Mouse (Mus musculus) heart, embryonic 15.5 days (tissue): ENCODE data around the gene Csf3r. TPM values are rescaled to one million over a fixed set of nuclear protein-coding genes. Genes with fewer than 3 reads are reported as not detected.
A peak's percentile ranks its signal among the peaks of the same experiment; 100 is the strongest.

Source experiments
- ATAC-seq: fragments of 200-750 bp; cut with Nextera tagmentation; replicated peaks from 2 replicates; pipeline ENCODE4 v1.8.0; 2017; ENCODE audit warnings: low read depth, moderate TSS enrichment; ENCODE audit not compliant: insufficient number of reproducible peaks, insufficient read depth, low FRiP score
- H3K27ac ChIP-seq: fragments of 300-500 bp; sonication (generic); 2 replicates; pipeline ENCODE4 v1.5.1; 2015; ENCODE audit warnings: mild to moderate bottlenecking, inconsistent platforms
- H3K27me3 ChIP-seq: fragments of 300-500 bp; sonication (generic); 2 replicates; pipeline ENCODE4 v1.6.1; 2015; ENCODE audit warnings: inconsistent platforms
- H3K36me3 ChIP-seq: fragments of 300-500 bp; sonication (generic); 2 replicates; pipeline ENCODE4 v1.6.1; 2015; ENCODE audit warnings: mild to moderate bottlenecking, inconsistent platforms
- H3K4me1 ChIP-seq: fragments of 300-500 bp; sonication (generic); replicated peaks from 2 replicates; pipeline ENCODE4 v1.6.1; 2015; ENCODE audit warnings: inconsistent platforms
- H3K4me2 ChIP-seq: fragments of 300-500 bp; sonication (generic); 2 replicates; pipeline ENCODE4 v1.6.1; 2015; ENCODE audit warnings: inconsistent platforms, mild to moderate bottlenecking, moderate library complexity
- H3K4me3 ChIP-seq: fragments of 300-500 bp; sonication (generic); 2 replicates; pipeline ENCODE4 v1.5.1; 2015; ENCODE audit warnings: mild to moderate bottlenecking, inconsistent platforms
- H3K9ac ChIP-seq: fragments of 300-500 bp; sonication (generic); 2 replicates; pipeline ENCODE4 v1.6.1; 2015; ENCODE audit warnings: mild to moderate bottlenecking, inconsistent platforms
- H3K9me3 ChIP-seq: fragments of 300-500 bp; sonication (generic); replicated peaks from 2 replicates; pipeline ENCODE4 v1.6.1; 2016; ENCODE audit warnings: inconsistent platforms
- WGBS: fragments of 180-500 bp; shearing (Covaris S2); methylation state at CpG from one replicate; pipeline ENCODE4 v1.1.7; 2015; ENCODE audit warnings: mixed read lengths; 5-methylcytosine and 5-hydroxymethylcytosine counted together
- polyA plus RNA-seq: library from polyadenylated mRNA; unstranded; fragments of >200 nt; fragmentation: Nextera tagmentation; extraction: Ambion mirVana; gene quantifications from 2 replicates; pipeline ENCODE4 v1.2.1, GENCODE M21; 2015

The Csf3r gene
- polyA plus RNA-seq, 1 experiment from 2014 or later, result 0.38 TPM

GRCm38 (mm10) chr4:126001311-126002199 lies 22.8 kb upstream of the Csf3r start:
- 78% methylated on average over 12 of the region's 12 CpGs for WGBS

GRCm38 (mm10) chr4:126017676-126018332 lies 6.5 kb upstream of the Csf3r start:
- 72% methylated on average over 7 of the region's 7 CpGs for WGBS
- H3K9ac ChIP-seq, result no peak overlapping the region
- H3K27me3 ChIP-seq, result no peaks in the 10 kb centered on the region
- no peak overlapping the region for H3K4me3 ChIP-seq
- H3K4me2 ChIP-seq, result no peak overlapping the region
- H3K4me1 ChIP-seq, result no peaks in the 10 kb centered on the region
- H3K27ac ChIP-seq, result no peak overlapping the region
- H3K36me3 ChIP-seq, result no peaks in the 10 kb centered on the region
- no peaks in the 10 kb centered on the region for H3K9me3 ChIP-seq
- ATAC-seq, result no peak

More at GRCm38 (mm10) chr4:126001311-126002199, 22.8 kb upstream of the Csf3r start:
- Histone ChIP-seq H3K27me3 (no peaks in the 10 kb centered on the region), H3K4me3 (no peak overlapping the region), H3K27ac (no peak overlapping the region), H3K9me3 (0 out of 2 replicates have a peak, but pooled peaks cover 7% of the 10 kb centered on the region), H3K36me3 (no peaks in the 10 kb centered on the region), H3K9ac (no peak overlapping the region), H3K4me2 (no peak overlapping the region), H3K4me1 (no peaks in the 10 kb centered on the region)
- no peak for ATAC-seq

GRCm38 (mm10) chr4:126018966-126019538 lies 5.3 kb upstream of the Csf3r start:
- H3K4me1 ChIP-seq, result no peaks in the 10 kb centered on the region
- H3K9ac ChIP-seq, result no peak overlapping the region
- H3K36me3 ChIP-seq, result no peaks in the 10 kb centered on the region
- H3K27ac ChIP-seq, result no peak overlapping the region
- no peak for ATAC-seq
- no peaks in the 10 kb centered on the region for H3K27me3 ChIP-seq
- no peak overlapping the region for H3K4me2 ChIP-seq
- H3K4me3 ChIP-seq, result no peak overlapping the region
- no peaks in the 10 kb centered on the region for H3K9me3 ChIP-seq
- 72% methylated on average over 11 of the region's 11 CpGs for WGBS

- ATAC-seq, result no peak
- Histone ChIP-seq H3K4me1 (no peaks in the 10 kb centered on the region), H3K9ac (no peak overlapping the region), H3K4me3 (no peak overlapping the region), H3K9me3 (no peaks in the 10 kb centered on the region), H3K27ac (no peak overlapping the region), H3K4me2 (no peak overlapping the region), H3K27me3 (no peaks in the 10 kb centered on the region), H3K36me3 (no peaks in the 10 kb centered on the region)
- WGBS, result 68% methylated on average over 5 of the region's 5 CpGs
Measured at GRCm38 (mm10) chr4:126025801-126026200, 1.5 kb downstream of the Csf3r start.

- Histone ChIP-seq H3K4me3 (no peak overlapping the region), H3K36me3 (no peaks in the 10 kb centered on the region), H3K9ac (no peak overlapping the region), H3K27me3 (no peaks in the 10 kb centered on the region), H3K4me1 (no peaks in the 10 kb centered on the region), H3K9me3 (no peaks in the 10 kb centered on the region), H3K4me2 (no peak overlapping the region), H3K27ac (no peak overlapping the region)
- ATAC-seq, result no peak
- 59% methylated on average over 3 of the region's 3 CpGs for WGBS
Measured at GRCm38 (mm10) chr4:126027980-126028379, 3.6 kb downstream of the Csf3r start.

- WGBS, result 53% methylated on average over 3 of the region's 3 CpGs
- H3K4me3 ChIP-seq, result no peak overlapping the region
Measured at GRCm38 (mm10) chr4:126029042-126029441, 4.7 kb downstream of the Csf3r start.

GRCm38 (mm10) chr4:126030705-126031104 lies 6.4 kb downstream of the Csf3r start:
- Histone ChIP-seq H3K4me3 (no peak overlapping the region), H3K36me3 (no peaks in the 10 kb centered on the region), H3K9ac (no peak overlapping the region), H3K4me1 (no peaks in the 10 kb centered on the region), H3K4me2 (no peak overlapping the region), H3K27ac (no peak overlapping the region), H3K9me3 (no peaks in the 10 kb centered on the region), H3K27me3 (no peaks in the 10 kb centered on the region)
- WGBS, result 67% methylated on average over 5 of the region's 5 CpGs
- ATAC-seq, result no peak

More at GRCm38 (mm10) chr4:126029042-126029441, 4.7 kb downstream of the Csf3r start:
- Histone ChIP-seq H3K9ac (no peak overlapping the region), H3K9me3 (no peaks in the 10 kb centered on the region), H3K4me2 (no peak overlapping the region), H3K27me3 (no peaks in the 10 kb centered on the region), H3K4me1 (no peaks in the 10 kb centered on the region), H3K36me3 (no peaks in the 10 kb centered on the region), H3K27ac (no peak overlapping the region)
- no peak for ATAC-seq

- no peak overlapping the region for H3K4me2 ChIP-seq
- no peak overlapping the region for H3K9ac ChIP-seq
- H3K36me3 ChIP-seq, result no peaks in the 10 kb centered on the region
- WGBS, result 77% methylated on average over 5 of the region's 5 CpGs
- no peaks in the 10 kb centered on the region for H3K9me3 ChIP-seq
- no peak for ATAC-seq
- H3K4me1 ChIP-seq, result no peaks in the 10 kb centered on the region
- H3K27me3 ChIP-seq, result no peaks in the 10 kb centered on the region
- no peak overlapping the region for H3K4me3 ChIP-seq
- H3K27ac ChIP-seq, result no peak overlapping the region
Measured at GRCm38 (mm10) chr4:126035413-126035812, 11.1 kb downstream of the Csf3r start.

- peak; percentile 87 for ATAC-seq
- peak within 1 kb of the TSS; percentile 92 for H3K4me3 ChIP-seq
- WGBS, result under 1% methylated on average over 56 of the region's 56 CpGs
- peaks cover 13% of the 10 kb centered on the region; the same call in 1 of the 2 replicates for H3K36me3 ChIP-seq
- peak within 1 kb of the TSS; percentile 94 for H3K4me2 ChIP-seq
- peaks cover 10% of the 10 kb centered on the region for H3K4me1 ChIP-seq
- no peaks in the 10 kb centered on the region for H3K27me3 ChIP-seq
- peak within 1 kb of the TSS; percentile 87 for H3K27ac ChIP-seq
- peak within 1 kb of the TSS; percentile 91 for H3K9ac ChIP-seq
- no peaks in the 10 kb centered on the region for H3K9me3 ChIP-seq
Measured at GRCm38 (mm10) chr4:126046851-126047585, 22.7 kb downstream of the Csf3r start, which contains the start of gene Mrps15. Mrps15 (plus strand) TSS chr4:126046925.

- Histone ChIP-seq H3K27me3 (no peaks in the 10 kb centered on the region), H3K27ac (no peak overlapping the region), H3K9ac (no peak overlapping the region), H3K9me3 (no peaks in the 10 kb centered on the region), H3K4me2 (no peak overlapping the region), H3K36me3 (peaks cover 43% of the 10 kb centered on the region), H3K4me3 (no peak overlapping the region), H3K4me1 (peaks cover 10% of the 10 kb centered on the region)
- WGBS, result 76% methylated on average over 7 of the region's 7 CpGs
- no peak for ATAC-seq
Measured at GRCm38 (mm10) chr4:126051617-126052016, 27.3 kb downstream of the Csf3r start.
